Mouse (Mus musculus) MEL (cell line): Measurements from ENCODE around the gene Fundc1.

Source experiments
- HCFC1 ChIP-seq: IDR thresholded peaks from 2 replicates; pipeline ENCODE4 v1.6.1; 2012; ENCODE audit warnings: low read depth, mild to moderate bottlenecking, inconsistent platforms, low read length, improper control_type of control experiment, moderate library complexity
- MYB ChIP-seq: IDR thresholded peaks from 2 replicates; pipeline ENCODE4 v1.6.1; 2011; ENCODE audit warnings: mild to moderate bottlenecking, low read depth, low read length, improper control_type of control experiment
- POLR2A ChIP-seq, 2 experiments: IDR thresholded peaks; 2 replicates each; pipeline ENCODE4 v1.6.1; 2011 to 2012; ENCODE audit warnings: low read length in 2 of 2, mild to moderate bottlenecking in 2 of 2, control low read depth in 1 of 2, improper control_type of control experiment in 1 of 2, low read depth in 1 of 2, moderate library complexity in 1 of 2; ENCODE audit not compliant: control insufficient read depth in 1 of 2, insufficient read depth in 1 of 2, poor library complexity in 1 of 2

DNA sequence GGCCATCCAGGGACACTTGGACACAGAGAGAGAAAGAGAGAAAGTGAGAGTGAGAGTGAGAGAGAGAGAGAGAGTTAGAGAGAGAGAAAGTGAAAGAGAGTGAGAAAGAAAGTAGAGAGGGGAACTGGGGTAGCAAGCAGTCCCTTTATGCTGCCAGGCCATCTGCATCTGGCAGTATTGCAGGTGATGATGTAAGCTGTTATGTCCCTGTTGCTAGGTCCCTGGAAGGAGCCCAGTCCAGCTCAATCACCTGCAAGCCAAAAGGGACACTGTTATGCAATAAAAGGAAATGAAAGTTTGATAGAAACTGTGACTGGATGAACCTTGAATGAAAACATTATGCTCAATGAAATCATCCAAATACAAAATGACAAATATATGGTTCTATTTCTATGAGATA lies 52.0 kb downstream of the Fundc1 start:
- no peak for TF ChIP-seq HCFC1
- TF ChIP-seq POLR2A (IDR thresholded peaks at IDR 0.05; ENCODE audit: control insufficient read depth in 1 of 2, insufficient read depth in 1 of 2, low read depth in 1 of 2, low read length in 2 of 2, poor library complexity in 1 of 2) = no peak
- no peak for TF ChIP-seq MYB
